Mouse (Mus musculus) lung, postnatal 4 days (tissue): Measurements from ENCODE around the gene Gm19426.
A peak's percentile ranks its signal among the peaks of the same experiment; 100 is the strongest.
"Not testable (repeated sequence)": the region's sequence is repeated elsewhere in the genome, so short reads cannot be mapped to it uniquely, and the experiment has no call there.

Experiments
- DNase-seq, 2 experiments: peaks; one replicate each; pipeline ENCODE4 v3.0.0; 2021

Gm19426 gene

DNA sequence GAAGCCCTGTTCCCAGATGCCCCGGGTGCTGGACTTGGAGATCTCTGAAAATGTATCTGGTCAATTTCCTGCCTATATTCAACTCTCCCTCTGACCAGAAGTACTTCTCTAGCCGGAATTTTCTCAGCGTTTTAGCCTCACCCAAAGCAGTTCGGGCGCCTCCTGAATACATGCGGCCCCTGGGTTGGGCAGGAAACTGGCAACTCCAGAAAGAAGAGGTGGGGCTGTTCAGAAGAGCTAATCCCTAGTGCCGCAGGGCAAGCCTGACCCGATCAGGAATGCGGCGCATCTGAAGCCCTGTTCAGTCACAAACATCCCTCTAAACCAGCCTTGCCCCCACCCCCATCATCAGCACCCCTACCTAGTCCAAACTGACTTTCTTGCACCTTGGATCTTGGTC is 671 bp upstream of the Gm19426 start:
- DNase-seq: peak in 1 of 2 experiments; percentile 55

DNA sequence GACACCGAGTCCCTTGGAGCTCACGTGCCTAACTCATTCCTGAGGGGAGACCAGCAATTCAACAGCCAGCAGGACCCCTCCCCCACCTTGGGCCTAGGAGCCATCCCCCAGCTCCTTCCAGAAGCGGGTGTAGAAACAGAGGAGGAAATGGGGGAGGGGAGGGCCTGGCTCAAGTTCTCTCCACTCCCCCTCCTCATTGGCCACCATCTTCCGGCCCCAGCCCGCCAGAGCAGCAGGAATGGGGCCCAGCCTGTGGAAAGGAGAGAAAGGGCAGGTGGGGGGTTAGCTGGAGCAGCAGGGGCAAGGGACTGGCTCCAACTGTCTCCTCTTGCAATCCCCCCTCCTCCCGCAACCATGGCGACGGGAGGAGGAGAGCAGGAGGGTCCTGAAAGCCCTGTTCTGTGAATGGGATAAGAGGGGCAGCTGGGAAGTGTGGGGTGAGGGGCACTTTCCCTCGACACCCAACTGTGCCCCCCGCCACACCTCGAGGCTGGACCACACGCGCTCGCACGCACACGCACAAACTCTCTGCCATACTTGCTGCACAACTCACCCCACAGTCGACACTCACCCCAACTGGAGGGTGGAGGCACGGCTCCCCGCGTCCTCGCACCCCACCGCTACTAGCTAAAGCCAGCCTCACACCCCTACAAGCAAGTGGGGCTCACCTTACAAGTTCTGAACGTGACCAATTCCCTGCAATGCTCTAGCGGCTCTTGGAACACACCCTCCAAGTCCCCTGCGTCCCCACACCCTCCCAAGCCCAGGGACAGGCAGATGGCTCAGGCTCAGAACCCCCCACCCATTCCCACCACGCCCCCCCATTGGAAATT is 788 bp downstream of the Gm19426 start:
- DNase-seq: peak; percentile 63 to 74

DNA sequence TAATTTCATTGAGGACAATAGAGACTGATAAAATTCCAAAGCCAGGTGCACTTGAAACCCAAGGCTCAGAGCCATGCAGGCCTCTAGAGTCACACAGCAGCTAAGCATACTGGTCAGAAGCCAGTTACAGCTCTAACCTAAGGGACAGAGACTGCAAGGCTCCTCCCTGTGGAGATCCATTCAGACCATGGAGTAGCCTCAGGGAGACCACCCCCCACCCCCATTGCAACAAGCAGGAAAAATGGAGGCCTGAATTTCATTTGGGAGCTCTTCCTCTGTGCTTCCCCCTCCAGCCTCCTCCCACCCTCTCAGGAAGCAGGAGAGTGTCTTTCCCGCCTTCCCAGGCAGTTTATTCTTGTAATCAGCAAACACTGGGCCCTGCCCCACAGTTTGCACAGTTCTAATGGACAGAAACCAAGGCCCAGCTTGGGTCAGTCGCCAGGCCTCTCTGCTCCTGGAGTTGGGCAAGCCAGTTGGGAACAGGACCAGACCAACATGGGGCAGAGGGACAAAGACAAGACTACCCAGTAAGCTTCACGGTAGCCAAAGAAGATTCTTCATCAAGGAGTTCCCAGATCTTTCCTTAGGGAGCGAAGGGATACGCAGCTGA is 1.5 kb downstream of the Gm19426 start:
- peak; percentile 44 to 66 for DNase-seq

DNA sequence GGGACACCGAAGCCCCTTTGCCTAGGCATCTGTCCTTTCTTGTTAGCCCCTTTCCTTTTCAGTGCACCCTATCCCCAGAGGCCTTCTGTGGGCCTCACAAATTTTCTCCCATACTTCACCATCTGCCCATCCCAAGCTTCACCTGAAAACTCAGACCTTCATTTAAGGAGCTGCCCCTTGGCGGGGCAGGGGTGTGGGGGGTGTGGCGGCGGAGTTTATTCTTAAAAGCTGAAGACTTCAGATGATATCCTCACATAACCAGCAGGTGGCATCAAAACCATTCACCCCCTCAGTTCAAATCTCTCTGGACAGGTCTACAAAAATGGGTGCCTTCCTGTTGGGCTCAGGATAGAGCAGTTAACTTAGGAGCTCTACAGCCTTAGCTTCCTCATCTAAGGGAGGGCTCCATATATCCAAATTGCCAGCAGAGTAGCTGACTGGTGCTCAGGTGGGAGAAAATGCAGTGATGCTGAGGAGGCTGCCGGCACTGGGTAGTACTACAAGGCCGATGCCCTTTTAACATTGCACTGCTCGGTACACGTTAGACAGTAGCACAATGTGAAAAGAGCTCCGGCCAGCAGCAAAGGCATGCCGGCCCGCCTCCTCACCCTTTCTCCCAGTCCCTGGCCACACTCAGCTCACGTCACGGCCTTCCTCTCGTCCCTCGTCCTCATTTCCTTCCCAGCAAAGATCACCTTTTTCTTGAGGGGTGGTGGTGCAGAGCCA is 2.7 kb downstream of the Gm19426 start:
- DNase-seq: peak in 1 of 2 experiments; percentile 51

DNA sequence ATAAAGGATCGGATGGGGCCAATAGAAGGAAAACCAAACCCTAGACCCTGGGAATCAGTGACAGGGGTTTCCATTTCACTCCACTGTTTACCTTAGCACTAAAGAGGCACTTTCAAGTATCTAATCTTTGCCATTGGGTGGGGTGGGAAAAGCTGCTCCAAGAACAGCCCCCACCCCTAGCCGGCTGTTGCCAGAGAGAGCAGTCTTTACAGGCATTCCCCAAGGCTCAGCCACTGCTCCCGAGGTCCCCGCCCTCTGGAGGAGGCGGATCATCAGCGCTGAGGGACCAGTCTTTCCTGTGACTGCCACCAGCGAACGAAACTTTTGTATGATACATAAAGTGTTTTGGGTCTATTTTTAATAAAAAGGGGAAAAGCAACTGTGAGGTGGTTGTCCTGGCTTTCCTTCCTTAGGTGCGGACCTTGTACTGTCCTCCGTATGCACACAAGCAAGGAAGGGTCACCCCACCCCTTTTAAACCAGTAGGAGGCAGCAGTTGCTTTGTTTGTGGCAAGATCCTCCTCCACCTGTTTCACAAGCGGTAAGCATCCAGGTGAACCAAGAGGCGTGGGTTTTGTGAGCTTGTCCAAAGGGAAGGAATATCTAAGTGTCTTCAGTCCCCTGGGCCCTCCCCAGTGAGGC is 5.1 kb downstream of the Gm19426 start:
- DNase-seq: peak; percentile 49 to 60

DNA sequence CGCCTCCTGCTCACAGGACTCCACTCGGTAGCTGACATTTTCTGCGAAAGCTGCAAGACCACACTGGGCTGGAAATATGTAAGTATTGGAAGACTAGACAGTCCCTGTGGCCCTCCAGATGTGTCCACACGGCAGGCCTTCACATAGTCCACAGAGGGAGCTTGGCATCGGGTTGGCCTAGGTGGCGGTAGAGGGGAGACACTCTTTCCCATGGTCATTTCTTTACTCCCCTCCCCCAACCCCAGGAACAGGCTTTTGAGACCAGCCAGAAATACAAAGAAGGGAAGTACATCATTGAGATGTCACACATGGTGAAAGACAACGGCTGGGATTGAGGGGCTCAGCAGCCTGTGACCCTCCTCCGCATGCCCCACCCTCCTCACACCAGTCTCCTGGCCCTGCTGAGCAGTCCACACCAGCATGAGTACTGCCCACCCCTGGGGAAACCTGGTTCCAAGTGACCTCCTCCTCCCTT is 6.0 kb downstream of the Gm19426 start:
- peak; percentile 36 to 44 for DNase-seq

DNA sequence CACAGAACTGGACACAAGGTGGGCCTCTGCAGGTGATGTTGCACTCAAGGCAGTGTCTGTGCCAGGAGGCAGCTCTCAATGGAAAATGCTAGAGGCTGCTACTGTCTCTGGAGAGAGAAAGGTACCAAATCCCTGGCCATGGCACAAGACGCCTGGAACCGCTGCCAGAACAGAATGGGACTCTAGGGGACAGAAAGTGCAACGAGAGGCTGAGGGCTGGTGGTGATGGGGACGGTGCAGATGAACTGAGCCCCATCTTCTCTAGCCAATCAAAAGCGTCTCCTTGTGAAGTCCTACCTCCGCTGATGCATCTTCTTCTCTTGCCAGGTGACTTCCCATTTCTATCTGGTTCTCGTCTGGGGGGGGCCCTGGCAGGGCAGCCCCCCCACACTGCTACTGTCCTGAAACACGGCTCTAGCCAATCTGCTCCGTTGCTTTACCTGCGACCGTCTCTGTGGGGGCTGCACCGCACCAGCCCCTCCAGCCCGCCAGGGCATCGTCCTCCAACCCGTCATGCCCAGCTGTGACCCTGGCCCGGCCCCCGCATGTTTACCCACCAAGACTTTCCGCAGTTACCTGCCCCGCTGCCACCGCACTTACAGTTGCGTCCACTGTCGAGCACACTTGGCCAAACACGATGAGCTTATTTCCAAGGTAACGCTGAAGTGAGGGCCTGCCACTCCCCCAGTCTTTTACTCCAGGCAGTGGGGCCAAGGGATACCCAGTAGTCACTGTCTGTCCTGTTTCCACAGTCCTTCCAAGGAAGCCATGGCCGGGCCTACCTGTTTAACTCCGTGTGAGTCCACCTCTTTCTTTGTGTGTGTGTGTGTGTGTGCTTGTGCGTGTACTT is 6.9 kb downstream of the Gm19426 start:
- DNase-seq: peak in 1 of 2 experiments; percentile 31

DNA sequence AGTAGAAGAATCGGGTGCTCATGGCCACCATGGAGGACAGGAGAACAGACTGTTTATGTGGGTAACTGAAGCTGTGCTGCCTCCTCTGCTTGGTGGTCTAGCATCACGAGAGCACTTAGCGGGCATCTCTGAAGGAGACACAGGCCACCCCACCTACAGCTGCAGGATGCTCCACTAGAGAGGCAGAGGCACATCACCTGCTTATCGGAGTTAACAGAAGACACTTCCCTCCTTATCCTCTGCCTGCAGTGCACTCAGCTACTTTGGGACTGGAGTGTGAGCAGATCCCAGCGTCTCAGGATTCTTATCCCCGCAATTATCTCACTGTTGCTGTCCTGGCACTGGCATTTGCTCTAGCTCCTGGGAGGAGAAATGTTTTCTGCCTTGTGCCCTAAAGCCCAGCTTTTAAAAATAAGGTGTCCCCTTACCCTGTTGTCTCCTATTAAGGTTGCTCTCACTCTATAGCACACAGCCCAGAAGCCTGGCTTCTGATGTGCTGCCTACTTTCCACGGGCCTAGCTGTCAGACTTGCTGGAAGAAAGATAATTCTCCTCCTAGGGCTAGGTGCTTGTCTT is 8.0 kb downstream of the Gm19426 start:
- DNase-seq: no peak

DNA sequence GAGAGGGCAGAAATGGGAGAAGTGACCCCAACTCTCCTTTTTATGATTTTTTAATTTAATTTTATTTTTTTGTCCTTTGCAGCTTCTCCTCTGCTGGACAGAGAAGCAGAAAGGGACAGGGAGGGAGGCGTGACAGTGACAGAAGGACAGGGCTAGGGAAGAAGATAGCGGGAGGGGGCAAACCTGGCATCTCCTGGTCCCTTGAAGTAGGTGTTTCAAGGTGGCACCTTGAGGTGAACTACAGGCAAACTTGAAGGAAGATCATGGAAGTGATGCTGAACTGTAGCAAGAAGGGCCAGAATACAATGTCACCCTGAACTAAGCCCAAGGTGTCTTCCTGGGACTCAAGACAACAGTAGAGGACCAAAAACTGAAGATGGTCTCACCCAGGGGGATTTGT is 8.5 kb downstream of the Gm19426 start:
- no peak for DNase-seq

DNA sequence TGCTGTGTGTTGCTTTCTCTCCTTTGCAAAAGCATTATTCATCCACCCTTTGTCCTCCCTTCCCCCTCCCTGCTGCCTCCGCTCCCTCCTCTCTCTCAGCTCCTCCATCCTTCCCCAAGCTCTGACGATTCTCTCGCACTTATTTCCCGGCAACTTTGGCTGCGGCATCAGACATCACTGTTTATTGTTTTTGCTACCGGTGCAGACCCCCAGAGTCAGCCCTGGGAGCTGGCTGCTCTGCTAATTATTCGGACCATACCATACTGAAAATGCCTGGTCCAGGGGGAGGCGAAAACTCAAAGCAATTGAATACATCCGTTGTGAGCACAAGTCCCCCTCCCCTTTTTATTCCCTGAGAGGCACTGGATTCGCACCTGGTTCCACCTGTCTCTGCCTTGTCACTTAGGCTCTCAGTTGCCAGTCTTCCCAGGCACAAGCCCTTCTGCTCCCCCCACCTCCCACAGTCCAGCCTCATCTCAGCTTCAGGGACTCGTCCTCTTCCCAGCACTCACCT is 9.0 kb downstream of the Gm19426 start:
- no peak for DNase-seq

DNA sequence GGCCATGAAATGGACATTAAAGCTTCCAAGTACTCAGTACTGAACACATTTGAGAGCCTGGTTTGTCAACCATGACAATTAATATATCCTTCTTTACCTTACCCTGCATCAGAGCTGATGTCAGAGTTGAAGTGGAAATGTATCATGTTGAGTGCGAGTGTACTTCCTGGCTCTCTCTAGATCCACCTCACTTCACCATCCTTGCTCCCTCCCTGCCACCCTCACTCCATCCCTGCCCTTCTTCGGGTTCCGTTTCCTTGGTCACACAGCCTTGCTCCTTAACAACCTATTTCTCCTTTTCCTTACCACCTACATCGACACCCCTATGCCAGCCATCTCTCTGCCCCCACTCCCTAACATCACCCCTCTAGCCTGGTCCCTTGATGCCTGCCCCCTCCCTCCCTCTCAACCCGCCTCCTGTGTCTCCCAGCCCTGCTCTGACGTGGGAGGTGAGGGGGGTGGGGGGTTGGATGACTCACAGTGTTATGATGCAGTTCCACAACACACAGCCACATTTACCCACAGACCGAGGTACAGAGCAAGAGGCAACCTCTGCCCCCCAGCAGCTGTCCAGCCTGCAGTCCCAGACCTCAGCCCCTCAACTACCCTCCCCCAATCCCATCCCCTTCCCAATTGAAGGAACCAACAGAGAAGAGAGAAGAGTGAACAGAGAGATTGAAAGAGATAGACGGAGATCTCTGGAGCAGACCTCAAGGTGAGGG is 9.7 kb downstream of the Gm19426 start, which contains the start of gene Ypel4:
Gene Ypel4 (plus strand): TSS at position 480 of the 722 bp plus-strand sequence.
- peak; percentile 41 to 53 for DNase-seq

DNA sequence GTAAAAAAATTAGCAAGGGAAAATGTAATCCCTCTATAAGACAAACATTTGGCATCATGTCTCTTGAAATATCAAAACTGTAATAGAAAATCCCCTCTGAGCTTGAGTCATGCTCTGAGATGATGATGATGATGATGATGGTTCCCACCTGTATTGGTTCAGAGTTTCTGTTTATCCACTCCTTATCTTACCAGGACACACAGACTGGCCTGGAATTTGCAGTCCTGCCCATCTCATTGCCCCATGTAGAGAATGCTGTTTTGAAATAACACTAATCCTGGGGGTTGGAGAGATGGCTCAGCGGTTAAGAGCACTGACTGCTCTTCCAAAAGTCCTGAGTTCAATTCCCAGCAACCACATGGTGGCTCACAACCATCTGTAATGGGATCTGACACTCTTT is 11.1 kb downstream of the Gm19426 start:
- no peak for DNase-seq

DNA sequence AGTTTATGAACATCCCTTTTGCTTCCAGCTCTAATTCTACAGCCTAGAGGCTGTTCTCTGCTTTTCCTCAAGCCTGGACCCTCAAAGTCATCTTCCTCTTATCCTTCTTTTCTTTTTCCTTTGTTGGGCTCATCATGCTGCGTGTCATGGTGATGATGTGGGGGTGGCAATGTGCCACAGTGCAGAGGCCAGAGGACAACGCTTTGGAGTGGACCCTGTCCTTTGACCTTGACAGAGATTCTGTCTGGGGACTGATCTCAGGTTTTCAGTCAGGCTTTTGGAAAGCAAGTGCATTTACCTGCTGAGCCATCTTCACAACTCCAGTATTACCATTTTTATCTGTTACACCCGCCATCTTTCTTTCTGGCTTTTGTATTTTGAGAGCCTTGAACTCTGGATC is 12.2 kb downstream of the Gm19426 start:
- DNase-seq: no peak

DNA sequence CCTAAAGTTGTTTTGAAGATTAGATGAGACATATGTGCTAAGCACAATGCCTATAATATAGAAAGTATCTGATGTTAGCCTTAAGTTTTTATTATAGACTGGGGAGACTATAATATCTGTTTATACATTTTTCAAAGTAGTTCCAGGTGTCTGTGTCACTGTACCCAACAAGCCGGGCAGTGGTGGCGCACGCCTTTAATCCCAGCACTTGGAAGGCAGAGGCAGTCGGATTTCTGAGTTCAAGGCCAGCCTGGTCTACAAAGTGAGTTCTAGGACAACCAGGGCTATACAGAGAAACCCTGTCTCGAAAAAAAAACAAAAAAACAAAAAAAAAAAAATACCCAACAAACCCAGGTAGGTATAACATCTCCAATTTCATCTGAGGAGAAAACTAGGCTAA is 15.3 kb downstream of the Gm19426 start:
- DNase-seq: not testable (repeated sequence)

DNA sequence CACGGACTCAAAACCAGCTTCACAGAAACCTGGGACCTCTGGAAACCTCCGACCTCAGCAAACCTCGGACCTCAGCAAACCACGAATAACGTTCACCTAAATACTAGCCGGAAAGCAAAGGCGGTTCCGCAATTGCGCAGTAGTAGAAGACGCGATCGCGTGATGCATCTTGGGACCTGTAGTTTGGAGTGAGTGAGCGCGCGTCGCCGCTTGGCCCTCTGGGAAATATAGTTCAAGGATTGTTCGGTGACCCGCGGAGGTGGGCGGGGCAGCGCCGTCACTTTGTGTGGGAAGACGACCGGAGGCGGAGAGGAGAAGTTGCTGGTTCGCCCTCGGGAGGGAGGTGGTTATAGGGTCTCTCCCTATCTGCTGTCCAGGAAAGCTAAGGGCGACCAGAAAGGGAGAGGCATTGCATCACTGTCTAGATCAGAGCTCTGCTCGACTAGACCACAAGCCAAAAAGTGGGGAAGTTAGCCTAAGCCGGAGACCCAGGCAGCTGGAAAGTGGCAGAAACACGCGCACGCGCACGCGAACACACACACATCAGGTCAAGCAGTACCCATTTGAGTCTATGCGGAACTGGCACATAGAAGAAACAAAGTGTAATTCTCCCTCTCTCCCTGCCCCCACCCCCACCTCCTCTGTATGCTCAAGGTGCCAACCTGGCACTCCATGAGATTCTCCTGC is 16.1 kb downstream of the Gm19426 start, which contains the start of gene Clp1:
Gene Clp1 (minus strand): TSS at position 179 of the 687 bp plus-strand sequence.
- peak; percentile 97 for DNase-seq

DNA sequence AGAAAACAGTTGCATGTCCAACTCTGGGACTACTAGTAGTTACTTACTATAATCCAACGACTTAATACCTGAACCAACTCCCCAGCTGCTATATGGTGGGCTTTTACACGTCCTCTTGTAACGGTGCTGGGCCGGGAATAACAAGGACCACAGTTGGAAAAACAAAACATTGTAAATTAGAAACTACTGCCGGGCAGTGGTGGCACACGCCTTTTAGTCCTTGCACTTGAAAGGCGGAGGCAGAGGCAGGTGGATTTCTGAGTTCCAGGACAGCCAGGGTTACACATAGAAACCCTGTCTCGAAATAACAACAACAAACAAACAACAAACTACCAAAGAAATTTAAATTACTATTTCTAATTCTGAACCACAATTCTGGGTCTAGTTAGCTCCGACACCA is 16.7 kb downstream of the Gm19426 start:
- no peak for DNase-seq

DNA sequence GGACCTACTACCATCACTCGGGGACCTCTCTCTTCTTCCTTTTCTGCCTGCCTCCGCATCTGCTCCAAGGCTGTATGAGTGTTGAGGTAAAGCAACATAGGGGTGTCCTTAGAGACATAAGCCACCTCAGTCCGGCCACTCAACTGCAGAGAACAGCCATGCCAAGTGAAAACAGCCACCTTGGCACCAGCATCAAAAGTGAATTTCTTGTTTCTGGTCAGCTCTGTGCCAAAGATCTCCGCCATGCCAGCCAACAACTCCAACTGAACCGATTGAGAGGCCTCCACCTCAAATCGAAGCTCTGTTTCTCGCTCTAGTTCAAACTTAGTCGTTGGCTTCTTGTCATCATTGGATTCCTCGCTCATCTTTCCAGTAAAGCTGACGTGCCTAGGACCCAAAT is 17.7 kb downstream of the Gm19426 start:
- no peak for DNase-seq

DNA sequence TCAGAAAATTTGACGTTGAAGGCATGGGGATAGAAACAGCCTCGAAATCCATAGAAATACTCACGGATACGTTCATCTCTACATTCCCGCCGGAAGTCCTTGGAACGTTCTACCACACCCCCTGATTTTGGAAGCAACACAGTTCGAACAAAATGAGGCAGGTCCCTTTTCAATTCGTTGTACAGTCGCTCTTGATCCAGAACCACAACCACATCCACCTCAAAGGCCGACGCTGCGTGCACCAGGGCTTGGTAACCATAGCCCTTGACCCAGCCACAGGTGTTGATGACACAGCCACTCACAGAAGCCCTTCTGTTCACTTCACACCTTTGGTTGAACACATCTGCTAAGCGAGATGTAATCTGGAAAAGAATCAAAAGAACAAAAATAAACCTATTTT is 19.6 kb downstream of the Gm19426 start:
- DNase-seq: no peak

DNA sequence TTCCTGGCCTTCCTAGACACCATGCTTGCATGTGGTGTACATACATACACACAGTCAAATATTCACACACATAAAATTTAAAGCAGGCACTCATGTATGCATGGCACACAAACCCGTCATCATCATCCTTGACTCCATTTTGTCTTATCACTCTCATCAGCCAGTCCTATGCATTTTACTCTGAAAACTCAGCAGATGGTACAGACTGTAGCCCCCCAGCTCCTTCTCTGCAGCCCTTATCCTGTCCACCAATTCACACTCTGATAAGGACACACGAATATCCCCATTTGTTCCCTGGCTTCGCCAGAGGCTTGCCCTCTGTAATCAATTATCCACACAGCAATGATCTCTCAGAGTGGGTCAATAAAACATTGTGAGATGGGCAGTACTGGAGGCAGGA is 22.3 kb downstream of the Gm19426 start:
- DNase-seq: no peak

DNA sequence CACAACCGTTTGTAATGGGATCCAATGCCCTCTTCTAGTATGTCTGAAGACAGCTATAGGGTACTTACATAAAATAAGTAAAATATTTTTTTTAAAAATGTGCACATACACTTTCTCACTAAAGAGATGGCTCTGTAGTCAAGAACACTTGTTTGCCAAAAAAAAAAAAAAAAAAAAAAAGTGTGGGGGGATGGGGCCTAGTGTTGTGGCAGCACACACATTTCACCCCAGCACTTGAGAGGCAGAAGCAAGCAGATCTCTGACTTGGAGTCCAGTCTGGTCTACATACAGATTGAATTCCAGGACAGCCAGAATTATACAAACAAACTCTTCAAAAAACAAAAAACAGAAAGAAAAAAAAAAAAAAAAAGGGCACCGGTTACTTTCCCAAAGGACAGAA is 22.7 kb downstream of the Gm19426 start:
- no peak for DNase-seq
